Mouse (Mus musculus): Measurements from ENCODE around the gene Snapc2.
A peak's percentile ranks its signal among the peaks of the same experiment; 100 is the strongest.

Snapc2 gene

DNA sequence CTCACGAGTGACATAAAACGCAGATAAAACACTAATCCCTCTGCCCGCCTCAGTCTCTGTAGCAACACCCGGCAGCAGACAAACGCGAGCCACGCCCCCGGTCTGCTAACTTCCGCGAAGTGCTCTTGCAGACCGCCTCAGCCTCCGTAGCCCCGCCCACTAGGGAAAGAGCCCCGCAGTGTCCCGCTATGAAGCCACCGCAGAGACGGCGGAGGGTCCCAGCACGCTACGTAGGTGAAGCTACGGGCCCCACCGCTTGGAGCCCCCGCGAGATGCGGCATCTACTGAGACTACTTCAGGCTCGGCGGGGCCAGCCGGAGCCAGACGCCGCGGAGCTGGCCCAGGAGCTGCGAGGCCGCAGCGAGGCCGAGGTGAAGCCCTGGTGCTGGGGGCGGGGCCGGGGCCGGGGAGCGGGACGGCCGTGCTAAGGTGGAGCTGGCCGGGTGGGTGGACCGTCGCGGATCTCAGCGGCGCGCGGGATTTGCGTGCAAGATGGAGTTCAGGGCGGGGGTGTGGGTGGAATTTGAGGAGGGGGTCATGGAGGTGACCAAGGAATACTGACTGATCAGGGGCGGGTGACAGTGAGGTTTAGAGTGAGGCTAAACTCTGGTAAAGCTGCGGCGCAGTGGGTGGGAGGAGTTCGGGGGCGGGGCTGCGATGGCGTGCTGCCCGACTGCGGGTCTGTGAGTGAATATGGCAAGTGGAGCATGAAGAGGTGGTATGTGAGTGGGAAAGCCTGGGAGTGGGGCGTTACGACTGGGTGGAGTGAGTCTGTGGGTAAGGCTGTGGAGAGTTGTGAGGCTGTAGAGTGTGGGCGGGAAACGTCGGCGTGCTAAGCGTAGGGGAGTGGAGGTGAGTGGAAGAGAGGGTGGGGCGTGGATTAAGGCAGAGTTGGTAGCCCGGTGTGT, at the start of gene Snapc2:
TSS of gene Snapc2 (plus strand) at position 147 of the 908 bp plus-strand sequence.
- DNase-seq (ENCODE audit: low read depth, low spot score) = peak; percentile 97

DNA sequence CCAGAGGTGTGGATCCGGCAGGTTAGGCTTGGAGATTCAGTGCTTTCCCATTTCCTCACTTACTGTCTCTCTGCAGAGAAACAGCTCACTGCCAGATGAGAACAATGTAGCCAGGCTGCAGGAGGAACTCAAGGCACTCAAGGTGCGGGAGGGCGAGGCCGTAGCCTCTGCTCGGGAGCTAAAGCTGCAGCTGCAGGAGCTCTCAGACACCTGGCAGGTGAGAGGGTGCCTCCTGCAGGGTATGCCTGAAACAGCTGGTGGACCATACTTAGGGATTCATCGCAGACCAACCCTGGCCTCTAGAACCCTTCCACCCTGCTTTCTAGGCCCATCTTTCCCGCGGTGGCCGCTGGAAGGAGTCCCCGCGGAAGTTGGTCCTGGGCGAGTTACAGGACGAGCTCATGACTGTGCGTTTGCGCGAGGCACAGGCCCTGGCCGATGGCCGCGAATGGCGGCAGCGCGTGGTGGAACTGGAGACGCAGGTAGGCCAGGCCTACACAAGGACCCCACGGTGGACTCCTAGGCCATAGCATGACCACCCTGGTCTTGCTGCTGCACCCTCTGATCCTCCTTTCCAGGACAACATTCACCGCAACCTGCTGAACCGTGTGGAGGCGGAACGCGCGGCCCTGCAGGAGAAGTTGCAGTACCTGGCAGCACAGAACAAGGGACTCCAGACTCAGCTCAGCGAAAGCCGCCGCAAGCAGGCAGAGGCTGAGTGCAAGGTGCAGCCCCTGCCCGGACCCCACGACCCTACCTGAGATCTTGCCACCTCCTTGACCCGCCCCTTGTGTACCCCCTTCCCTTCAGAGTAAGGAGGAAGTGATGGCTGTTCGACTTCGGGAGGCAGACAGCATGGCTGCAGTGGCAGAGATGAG, 47.4 kb upstream of the Snapc2 start:
- DNase-seq (ENCODE audit: low read depth, low spot score) = peak; percentile 73

DNA sequence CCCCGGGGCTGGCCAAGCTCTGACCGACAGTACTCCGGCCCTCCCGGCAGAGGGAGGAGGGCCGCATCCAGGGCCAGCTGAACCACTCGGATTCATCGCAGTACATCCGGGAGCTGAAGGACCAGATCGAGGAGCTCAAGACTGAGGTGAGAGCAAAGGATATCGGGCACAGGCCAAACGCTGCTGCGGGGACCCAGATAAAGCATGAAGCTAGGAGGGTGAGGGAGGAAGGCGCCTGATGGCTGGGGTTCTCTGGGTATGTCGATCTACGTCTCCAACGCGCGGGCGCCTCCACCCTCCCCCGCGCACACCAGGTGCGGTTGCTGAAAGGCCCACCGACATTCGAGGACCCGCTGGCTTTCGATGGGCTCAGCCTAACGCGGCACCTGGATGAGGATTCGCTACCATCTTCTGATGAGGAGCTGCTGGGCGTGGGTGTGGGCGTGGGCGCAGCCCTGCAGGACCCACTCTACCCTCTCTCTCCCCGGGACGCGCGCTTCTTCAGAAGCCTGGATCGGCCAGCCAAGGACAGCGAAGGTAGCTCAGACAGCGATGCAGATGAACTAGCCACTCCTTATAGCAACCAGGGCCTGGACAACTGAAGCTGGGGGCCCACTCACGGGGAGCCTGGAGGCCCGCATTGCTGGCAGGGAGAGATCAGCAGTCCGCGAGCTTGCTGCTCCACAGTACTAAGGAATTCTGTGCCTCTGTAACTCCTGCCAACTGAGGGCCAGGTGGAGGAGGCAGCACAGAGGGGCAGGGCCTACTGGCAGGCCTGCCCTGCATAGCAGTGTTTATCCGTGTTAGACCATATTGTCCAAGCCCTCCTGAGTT, 46.5 kb upstream of the Snapc2 start:
- peak; percentile 28 for DNase-seq (ENCODE audit: low read depth, low spot score)

DNA sequence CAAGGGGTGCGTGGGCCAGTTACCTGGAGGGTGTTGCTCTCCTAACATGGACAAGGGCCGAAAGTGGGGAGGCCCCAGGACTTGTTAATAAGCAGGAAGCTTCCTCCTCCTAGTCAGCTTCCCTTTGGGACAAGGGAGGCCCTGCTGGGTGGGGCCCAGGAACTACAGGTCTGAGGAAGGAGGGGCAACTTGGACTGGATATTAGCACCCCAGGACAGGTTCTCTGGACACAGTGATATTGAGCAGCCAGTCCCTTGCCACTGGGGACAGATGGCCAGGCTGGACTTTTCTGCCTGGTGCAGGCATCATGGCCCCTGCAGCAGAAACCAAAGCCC, 45.9 kb upstream of the Snapc2 start:
- DNase-seq (ENCODE audit: low read depth, low spot score) = no peak

DNA sequence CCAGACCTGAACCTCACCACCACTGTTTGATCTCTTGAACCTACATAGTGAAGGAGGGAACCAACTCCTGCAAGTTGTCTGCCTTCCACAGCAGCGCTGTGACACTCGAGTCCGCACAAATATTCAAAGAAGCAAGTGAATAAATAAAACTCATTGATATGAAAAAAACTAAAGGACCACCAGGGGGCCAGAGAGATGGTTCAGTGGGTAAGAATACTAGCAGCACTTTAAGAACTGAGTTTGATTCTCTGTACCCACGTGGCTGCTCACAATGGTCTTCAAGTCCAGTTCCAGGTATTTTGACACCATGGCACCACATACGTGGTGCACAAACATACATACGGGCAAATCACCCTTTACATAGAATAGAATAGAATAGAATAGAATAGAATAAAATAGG, 41.8 kb upstream of the Snapc2 start:
- DNase-seq (ENCODE audit: low read depth, low spot score) = no peak

DNA sequence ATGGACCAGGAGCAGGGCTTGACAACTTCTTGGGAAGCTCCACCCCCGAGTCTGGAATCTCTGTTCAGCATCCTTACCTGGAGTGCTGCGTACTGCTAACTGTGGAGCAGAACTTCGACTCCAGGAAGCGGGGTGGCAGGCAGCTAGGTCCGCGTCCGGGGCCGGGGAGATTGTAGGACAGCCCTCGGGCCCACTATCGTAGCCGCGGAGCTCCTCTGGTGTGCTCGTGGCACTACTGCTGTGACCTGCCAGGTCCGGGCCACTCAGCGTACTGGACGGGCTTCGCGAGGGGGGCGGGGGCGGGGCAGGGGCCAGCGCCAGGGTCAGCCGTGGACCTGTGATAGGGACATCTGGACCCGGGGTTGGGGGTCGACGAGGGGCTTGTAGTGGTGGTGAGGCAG, 40.1 kb upstream of the Snapc2 start:
- DNase-seq (ENCODE audit: low read depth, low spot score) = no peak

DNA sequence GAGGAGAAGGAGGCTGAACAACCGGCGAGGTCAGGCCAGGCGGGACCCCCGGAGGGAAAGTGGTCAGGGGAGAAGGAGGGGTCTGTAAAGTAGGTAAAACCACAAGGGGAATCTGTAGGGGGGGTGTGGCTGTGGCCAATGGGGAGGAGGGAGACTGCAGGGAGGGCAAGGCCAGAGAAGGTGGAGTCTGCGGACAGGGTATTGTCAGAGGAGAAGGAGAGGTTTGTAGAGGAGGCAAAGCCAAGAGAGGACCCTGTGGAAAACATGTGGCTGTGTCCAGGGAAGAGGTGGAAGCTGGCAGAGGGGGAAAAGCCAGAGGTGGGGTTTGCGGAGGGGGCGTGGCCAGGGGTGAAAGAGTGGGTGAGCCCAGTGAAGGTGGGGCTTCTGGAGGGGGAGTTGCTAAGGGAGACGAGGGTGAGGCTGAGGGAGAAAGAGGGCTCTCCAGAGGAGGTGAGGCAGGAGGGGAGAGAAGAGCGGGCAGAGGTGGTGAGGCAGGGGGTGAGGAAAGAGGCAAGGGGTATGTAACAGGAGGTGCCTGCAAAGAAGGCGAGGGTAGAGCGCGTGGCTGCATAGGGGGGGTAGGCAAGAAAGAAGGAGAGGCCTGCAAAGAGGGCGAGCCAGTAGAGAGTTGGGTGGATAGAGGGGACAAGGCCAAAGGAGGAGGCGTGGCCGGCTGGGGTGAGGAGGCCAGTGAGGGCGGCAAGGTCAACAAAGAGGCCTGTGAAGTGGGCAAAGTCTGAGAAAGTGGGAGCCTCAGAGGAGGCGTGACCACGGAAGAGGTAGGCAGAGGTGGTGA, 39.5 kb upstream of the Snapc2 start:
- peak; percentile 31 for DNase-seq (ENCODE audit: low read depth, low spot score)

DNA sequence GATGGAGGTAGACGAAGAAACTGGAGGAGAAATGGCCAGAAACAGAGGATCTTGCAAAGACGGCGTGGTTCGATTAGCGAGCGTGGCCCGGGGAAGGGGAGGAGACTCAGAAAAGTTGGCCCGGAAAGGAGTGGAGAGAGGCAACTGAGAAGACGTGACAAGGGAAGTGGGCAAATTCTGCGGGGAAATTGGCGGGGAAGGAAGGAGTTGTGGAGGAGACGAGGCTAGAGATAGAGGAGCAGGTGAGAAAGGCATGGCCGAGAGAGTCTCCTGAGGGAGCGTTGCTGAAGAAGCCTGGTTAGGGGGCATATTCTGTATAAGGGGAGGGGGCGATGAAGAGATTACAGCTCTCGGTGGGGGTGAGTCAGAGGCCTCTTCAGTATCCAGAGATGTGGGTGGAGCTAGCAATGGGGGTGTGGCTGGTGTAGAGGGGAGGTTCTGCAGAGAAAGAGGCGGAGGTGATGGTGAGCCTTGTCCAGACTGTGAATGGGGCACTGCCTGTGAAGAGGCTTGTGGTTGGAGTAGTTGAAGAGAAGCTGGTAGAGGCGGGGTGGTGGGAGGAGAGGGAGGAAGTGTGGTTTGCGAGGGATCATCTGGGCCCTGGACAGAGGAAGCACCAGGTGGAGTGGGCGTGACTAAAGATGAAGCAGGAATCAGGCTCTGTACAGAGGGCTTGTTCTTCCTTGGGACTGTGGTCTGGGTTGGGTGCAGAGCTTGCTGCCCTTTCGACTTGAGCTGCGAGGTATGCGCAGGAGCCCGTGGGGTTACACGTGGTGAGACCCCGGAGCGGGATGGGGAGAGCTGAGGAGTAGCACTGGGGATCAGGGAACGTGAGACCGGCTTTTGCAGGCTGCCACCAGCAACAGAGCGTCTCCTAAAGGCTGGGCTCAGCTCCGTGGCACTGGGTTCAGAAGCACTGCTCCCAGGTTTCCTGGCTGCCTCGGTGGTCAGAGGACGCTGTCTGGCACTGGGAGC, 38.6 kb upstream of the Snapc2 start:
- peak; percentile 69 for DNase-seq (ENCODE audit: low read depth, low spot score)

DNA sequence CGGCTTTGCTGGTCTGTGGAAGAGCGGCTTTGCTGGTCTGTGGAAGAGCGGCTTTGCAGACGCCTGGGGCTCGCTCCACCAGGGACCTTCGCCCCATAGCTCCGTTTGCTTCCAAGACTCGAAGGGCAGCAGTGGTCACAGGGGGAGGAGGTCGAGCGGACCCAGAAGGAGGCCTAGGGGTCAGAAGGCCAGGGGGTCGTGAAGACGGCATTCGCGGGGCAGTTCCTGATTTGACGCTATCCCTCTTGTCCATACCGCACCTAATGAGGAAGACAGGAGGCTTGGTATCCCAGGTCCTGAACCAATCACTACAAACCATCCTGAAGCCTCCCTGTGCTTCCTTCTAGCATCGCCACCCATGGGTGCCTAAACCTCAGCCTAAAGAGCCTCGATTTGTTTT, 36.6 kb upstream of the Snapc2 start:
- DNase-seq (ENCODE audit: low read depth, low spot score) = no peak

DNA sequence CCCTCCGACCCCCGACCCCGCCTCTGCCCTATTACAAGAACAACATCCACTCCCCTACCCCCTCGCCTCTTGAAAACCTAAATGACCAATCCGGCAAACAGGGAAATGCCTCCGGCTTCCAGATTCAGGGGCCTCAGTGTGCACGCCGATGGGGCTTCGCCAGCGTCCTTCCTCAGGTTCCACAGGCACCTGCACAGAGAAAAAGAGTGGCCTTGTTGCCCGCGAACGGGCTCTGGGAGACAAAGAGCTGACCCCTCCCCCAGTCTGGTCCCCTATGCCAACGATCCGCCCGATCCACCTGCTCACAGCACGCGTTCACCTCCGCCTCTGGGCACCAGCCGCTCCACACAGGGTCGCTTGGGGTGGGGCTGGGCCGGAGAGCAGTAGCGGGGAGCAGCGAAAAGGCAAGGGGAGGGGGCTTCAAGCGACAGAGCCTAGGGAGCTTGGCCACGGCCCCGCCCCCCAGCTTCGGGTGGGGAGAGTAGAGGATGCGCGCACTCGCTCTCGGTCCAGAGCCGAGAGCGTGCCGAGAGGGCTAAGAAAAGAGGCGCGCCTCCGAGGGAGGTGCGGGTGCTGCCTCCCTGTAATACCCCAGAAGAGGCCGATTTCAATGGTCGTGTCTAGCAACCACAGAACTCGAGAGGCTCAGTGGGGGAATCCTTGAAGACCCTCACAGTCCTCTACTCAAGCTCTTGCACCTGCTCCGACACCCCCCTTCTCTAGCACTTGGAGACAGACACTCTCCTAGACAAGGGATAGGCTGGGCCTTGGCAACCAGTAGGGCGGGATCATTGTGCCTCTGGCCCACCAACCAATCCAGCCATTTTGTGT, 35.9 kb upstream of the Snapc2 start, which contains the start of gene Prr36:
TSS of gene Prr36 (minus strand) at position 669 of the 831 bp plus-strand sequence.
- DNase-seq (ENCODE audit: low read depth, low spot score) = peak; percentile 82

DNA sequence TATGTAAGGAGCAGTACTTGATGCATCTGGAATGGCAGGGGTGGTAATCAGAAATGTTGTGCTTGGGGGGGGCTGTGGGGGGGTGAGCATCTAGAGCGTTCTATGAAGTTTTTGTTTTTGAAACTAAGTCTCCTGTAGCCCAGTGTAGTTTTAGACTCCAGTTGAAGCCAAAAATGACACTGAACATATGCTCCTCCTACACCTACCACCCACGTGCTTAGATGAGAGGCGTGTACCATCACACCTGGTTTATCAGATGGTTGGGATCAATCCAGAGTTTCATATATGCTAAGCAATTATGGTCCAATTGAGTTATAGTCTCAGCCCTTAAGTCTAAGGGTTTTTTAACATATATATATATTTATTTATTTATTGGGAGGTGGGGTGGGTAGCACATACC, 33.3 kb upstream of the Snapc2 start:
- no peak for DNase-seq (ENCODE audit: low read depth, low spot score)

DNA sequence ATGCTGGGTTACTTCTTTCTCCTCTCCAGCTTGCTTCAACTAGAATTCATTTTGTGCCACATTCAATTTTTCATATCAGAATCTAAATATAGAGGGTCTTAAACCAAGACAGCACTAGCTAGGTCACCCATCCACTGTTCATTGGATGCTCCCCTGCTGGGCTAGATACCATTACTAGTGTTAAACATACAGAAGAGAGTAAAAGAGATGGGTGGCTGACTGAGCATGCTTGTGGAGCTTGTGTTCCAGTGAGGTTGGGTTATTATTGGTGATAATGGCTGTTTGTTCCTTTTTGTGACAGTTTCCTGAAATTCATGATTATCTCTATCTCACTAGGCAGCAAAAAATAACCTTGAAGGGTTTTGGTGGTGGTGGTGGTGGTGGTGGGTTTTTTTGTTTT, 30.8 kb upstream of the Snapc2 start:
- DNase-seq (ENCODE audit: low read depth, low spot score) = no peak

DNA sequence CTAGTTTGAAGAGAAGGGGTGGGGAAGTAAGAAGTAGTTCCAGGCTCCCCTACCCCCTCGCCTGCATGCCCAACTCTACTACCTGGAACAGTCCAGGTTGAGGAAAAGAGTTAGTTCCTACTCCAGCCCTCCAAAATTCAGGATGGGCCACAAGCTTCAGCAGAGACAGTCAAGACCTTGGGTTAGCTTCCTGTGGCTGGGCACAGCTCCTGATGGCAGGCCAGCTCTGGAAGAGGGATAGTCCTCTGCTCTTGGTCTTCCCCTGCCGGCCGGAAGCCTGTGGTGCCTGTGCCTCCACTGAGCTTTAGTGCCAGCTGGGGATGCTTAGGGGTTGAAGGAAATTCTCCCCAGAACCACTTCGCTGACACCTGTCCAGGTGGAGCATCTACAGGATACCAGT, 26.6 kb upstream of the Snapc2 start:
- no peak for DNase-seq (ENCODE audit: low read depth, low spot score)

DNA sequence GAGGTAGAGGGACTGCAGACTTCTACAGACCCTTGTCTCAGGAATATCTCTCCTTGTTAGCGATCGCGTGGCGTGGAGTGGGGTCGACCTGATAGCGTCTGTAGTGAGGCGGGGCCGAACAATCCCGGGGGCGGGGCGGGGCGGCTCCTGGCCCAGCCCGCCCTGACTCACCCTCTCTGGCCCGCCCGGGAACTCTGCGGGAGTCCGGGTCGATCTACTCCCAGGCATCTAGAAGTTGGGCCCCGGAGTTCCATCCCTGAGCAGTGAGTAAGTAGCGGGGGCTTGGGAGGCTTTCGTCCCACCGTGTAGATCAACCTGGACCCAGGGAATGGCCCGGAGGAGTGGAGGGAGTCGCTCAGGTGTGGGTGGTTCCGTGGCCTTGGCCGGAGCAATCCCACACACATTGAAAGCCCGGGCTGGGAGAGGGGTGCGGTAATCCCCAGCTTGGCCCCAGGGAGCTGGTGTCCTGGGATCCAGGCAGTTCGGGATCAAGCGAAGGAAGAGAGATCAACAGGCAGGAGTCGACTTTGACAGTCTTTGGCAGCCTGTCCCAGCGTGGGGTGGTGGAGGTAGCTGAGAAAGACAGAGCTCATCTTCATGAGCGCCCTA, 26.0 kb upstream of the Snapc2 start, which contains the start of gene Lrrc8e:
TSS of gene Lrrc8e (plus strand) at position 89 of the 609 bp plus-strand sequence.
- DNase-seq (ENCODE audit: low read depth, low spot score) = peak; percentile 59

DNA sequence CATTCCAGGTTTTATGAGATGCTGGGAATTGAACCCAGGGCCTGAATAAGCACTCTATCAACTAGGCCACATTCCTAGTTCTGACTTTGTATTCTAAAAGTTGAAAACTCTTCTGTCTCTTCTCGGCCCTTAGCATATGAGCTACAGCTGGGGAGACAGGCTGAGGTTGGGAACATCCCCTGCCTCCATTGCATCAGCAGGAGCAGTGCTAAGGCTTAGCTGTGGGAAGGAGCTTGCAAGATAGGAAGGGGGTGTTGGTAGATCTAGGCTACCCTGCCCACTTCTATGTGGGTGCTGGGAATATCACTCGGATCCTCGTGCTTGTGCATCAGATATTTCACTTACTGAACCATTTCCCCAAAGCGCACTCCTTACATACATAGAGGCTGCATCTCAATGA, 25.0 kb upstream of the Snapc2 start:
- DNase-seq (ENCODE audit: low read depth, low spot score) = no peak

DNA sequence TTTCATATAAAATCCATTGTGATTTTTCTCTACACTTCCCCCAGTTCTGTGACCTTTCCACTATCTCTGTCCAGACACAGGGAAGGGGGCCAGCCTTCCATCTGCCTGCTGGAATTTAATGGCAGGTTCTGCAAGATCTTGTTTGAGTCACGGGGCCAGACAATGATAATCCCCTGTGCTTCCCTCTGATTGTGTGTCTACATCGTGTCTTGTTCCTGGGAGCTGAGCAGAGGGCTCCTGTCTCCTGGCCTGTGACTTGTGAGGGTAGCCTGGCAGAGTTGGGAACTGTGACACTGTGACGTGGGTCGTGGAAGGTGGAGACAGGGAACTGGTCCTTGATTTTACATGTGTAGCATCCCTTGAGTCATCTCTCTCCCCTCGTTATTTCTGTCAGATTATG, 23.1 kb upstream of the Snapc2 start:
- DNase-seq (ENCODE audit: low read depth, low spot score) = no peak

DNA sequence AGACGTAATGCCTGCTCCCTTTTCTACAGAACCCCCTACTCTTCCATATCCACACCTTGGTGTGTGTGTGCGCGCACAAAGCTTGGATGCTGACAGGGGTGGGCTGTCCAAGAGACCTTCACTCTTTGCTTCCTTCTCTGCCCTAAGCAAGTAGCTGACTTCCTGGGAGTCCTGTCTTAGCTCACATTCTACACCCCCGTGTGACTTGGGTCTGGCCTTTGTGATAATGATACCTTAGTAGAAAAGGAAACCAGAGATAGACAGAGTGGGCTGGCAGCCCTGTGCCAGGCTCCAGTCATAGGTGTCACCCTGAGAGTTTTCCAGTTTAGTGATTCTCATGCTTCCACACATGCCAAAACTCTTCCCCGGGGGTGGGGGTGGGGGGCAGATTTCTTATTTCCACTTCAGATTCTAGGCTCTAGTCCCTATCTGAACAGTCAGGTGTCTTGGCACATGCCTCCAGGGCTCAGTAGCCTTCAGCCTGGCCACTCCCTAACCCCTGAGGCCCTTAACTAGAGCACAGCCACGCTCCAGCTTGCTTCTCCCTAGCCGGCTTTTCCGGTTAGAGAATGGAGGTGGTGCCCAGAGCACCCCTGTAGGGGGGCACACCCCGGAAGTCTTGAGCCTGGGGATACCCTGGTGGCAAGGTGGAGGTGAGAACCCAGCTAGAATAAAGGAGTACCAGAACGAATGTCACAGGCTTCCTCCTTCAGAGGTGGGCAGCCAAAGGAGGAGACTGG, 22.1 kb upstream of the Snapc2 start:
- no peak for DNase-seq (ENCODE audit: low read depth, low spot score)

All from ZHBTc4 (cell line).